Mouse (Mus musculus) E14TG2a.4 (cell line): Measurements from ENCODE around the gene Gucd1.

Source experiments
- CTCF ChIP-seq: conservative IDR thresholded peaks from 2 replicates; pipeline ENCODE4 v1.5.1; 2014; ENCODE audit warnings: low read length
- NANOG ChIP-seq: IDR thresholded peaks from 2 replicates; pipeline ENCODE4 v1.6.1; 2014; ENCODE audit warnings: borderline replicate concordance, low read length, mixed read lengths

- TF ChIP-seq CTCF (no peak), NANOG (no peak)
Observed at GRCm38 (mm10) chr10:75447489-75447888, 70.3 kb downstream of the Gucd1 start.
